Mouse (Mus musculus) lung, embryonic 15.5 days (tissue): ENCODE data around the gene Cst11. TPM values are rescaled to one million over a fixed set of nuclear protein-coding genes. Genes with fewer than 3 reads are reported as not detected.
"Not testable (repeated sequence)": the region's sequence is repeated elsewhere in the genome, so short reads cannot be mapped to it uniquely, and the experiment has no call there.

Experiments used
- ATAC-seq: fragments of 200-750 bp; cut with Nextera tagmentation; 2 replicates; pipeline ENCODE4 v1.8.0; 2017; ENCODE audit warnings: moderate number of reproducible peaks, borderline replicate concordance; ENCODE audit not compliant: low FRiP score, low TSS enrichment; ENCODE audit errors: extremely low read depth
- H3K27ac ChIP-seq: fragments of 300-500 bp; sonication (generic); 2 replicates; pipeline ENCODE4 v1.5.1; 2015; ENCODE audit warnings: moderate library complexity, mild to moderate bottlenecking, inconsistent platforms
- H3K27me3 ChIP-seq: fragments of 300-500 bp; sonication (generic); 2 replicates; pipeline ENCODE4 v1.6.1; 2015; ENCODE audit warnings: inconsistent platforms
- H3K36me3 ChIP-seq: fragments of 300-500 bp; sonication (generic); 2 replicates; pipeline ENCODE4 v1.6.1; 2015; ENCODE audit warnings: inconsistent platforms
- H3K4me1 ChIP-seq: fragments of 300-500 bp; sonication (generic); 2 replicates; pipeline ENCODE4 v1.6.1; 2015; ENCODE audit warnings: inconsistent platforms
- H3K4me2 ChIP-seq: fragments of 300-500 bp; sonication (generic); 2 replicates; pipeline ENCODE4 v1.6.1; 2015; ENCODE audit warnings: inconsistent platforms, mild to moderate bottlenecking, moderate library complexity
- H3K4me3 ChIP-seq: fragments of 300-500 bp; sonication (generic); 2 replicates; pipeline ENCODE4 v1.5.1; 2015; ENCODE audit warnings: mild to moderate bottlenecking, inconsistent platforms
- H3K9ac ChIP-seq: fragments of 300-500 bp; sonication (generic); 2 replicates; pipeline ENCODE4 v1.6.1; 2015; ENCODE audit warnings: inconsistent platforms
- H3K9me3 ChIP-seq: fragments of 300-500 bp; sonication (generic); 2 replicates; pipeline ENCODE4 v1.6.1; 2016; ENCODE audit warnings: inconsistent platforms
- WGBS: fragments of 180-500 bp; shearing (Covaris S2); methylation state at CpG from one replicate; pipeline ENCODE4 v1.1.7; 2015; 5-methylcytosine and 5-hydroxymethylcytosine counted together
- polyA plus RNA-seq: library from polyadenylated mRNA; unstranded; fragments of >200 nt; fragmentation: Nextera tagmentation; extraction: Ambion mirVana; gene quantifications from 2 replicates; pipeline ENCODE4 v1.2.1, GENCODE M21; 2015

Cst11 gene
- not detected in 2 replicates for polyA plus RNA-seq

DNA sequence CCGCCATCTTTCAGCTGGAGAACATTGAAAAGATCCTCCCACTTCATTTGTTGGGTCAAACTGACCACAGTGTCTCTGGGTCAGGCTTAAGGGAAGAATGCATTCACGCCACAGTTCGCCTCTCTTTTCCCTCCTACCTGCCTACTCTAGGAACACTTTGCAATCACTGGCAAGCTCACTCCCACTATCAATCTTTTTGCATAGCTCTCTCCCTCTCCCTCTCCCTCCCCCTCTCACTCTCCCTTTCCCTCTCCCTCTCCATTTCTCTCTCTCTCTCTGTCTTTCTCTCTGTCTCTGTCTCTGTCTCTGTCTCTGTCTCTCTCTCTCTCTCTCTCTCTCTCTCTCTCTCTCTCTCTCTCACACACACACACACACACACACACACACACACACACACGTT lies at the start of gene Cst11:
Gene Cst11 (minus strand): TSS at position 101 of the 400 bp plus-strand sequence.
- WGBS, result 78% methylated on average over 4 of the region's 4 CpGs
- not testable (repeated sequence) for H3K4me1 ChIP-seq, H3K36me3 ChIP-seq, H3K4me2 ChIP-seq, H3K27ac ChIP-seq, ATAC-seq, H3K9ac ChIP-seq, H3K4me3 ChIP-seq, H3K9me3 ChIP-seq, H3K27me3 ChIP-seq

- no peaks in the 10 kb centered on the region for H3K36me3 ChIP-seq
- H3K27ac ChIP-seq, result no peak within 1 kb of the TSS
- no peak within 1 kb of the TSS for H3K9ac ChIP-seq
- H3K4me2 ChIP-seq, result no peak within 1 kb of the TSS
- ATAC-seq, result no peak
- no peaks in the 10 kb centered on the region for H3K4me1 ChIP-seq
- no peaks in the 10 kb centered on the region for H3K9me3 ChIP-seq
- no peaks in the 10 kb centered on the region for H3K27me3 ChIP-seq
- H3K4me3 ChIP-seq, result no peak within 1 kb of the TSS
Measured at GRCm38 (mm10) chr2:148819909-148820308, 48.6 kb upstream of the Cst11 start, which contains the start of gene Cst13. TSS of gene Cst13 (plus strand) at chr2:148820081.

- no peak overlapping the region for H3K27ac ChIP-seq
- no peak overlapping the region for H3K9ac ChIP-seq
- no peak overlapping the region for H3K4me2 ChIP-seq
- WGBS, result 63% methylated on average over 6 of the region's 6 CpGs
- H3K9me3 ChIP-seq, result no peaks in the 10 kb centered on the region
- H3K27me3 ChIP-seq, result no peaks in the 10 kb centered on the region
- H3K36me3 ChIP-seq, result no peaks in the 10 kb centered on the region
- ATAC-seq, result no peak
- H3K4me1 ChIP-seq, result no peaks in the 10 kb centered on the region
- H3K4me3 ChIP-seq, result no peak overlapping the region
Measured at GRCm38 (mm10) chr2:148806696-148807095, 35.4 kb upstream of the Cst11 start.

DNA sequence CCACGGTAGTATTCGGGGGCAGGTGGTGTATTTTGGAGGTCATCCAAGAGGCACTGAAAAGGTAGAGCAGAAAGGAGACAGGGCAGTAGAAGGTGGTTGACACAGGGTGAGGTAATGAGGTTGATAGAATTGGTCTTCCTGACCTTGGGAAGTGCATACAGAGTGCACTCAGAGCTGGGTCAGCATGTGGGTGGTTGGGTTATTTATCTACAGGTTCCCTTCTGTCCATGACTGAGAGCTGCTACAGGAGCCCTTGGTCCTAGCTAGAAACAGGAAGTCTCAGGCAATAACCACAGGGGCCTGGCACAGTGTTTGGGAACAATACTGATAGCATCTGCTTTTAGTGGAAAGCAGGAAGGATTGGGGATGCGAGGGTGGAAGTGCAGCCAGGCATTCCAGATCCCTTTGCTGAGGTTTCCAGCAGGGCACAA lies 30.2 kb upstream of the Cst11 start:
- H3K27ac ChIP-seq, result no peak overlapping the region
- H3K27me3 ChIP-seq, result no peaks in the 10 kb centered on the region
- H3K36me3 ChIP-seq, result no peaks in the 10 kb centered on the region
- no peak; the same call in 1 of the 2 replicates for ATAC-seq
- H3K4me1 ChIP-seq, result no peaks in the 10 kb centered on the region
- H3K9me3 ChIP-seq, result no peaks in the 10 kb centered on the region
- H3K4me2 ChIP-seq, result no peak overlapping the region
- H3K9ac ChIP-seq, result no peak overlapping the region
- WGBS, result 46% methylated on average over 3 of the region's 3 CpGs
- no peak overlapping the region for H3K4me3 ChIP-seq

DNA sequence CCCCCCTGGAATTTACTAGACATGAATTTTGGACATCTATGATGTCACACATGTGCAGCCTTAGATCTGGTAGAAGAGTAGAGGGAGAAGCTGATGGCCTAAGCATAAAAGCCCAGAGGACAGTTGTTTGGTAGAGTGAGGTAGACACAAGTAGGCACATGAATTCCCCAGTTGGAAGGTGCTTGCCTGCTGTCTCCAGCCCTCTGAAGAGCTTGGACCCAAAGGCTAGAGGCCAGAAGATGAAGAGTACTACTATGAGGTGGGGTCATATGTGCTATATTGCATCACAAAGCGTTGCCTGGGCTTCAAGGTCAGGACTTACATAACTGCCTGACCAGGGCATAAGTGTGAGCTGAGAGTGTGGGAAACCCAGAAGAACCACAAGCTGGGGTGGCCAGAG lies 27.2 kb upstream of the Cst11 start, which contains the start of gene Cst8:
Gene Cst8 (plus strand): TSS at position 301 of the 400 bp plus-strand sequence.
- 76% methylated on average over 1 of the region's 1 CpGs for WGBS

DNA sequence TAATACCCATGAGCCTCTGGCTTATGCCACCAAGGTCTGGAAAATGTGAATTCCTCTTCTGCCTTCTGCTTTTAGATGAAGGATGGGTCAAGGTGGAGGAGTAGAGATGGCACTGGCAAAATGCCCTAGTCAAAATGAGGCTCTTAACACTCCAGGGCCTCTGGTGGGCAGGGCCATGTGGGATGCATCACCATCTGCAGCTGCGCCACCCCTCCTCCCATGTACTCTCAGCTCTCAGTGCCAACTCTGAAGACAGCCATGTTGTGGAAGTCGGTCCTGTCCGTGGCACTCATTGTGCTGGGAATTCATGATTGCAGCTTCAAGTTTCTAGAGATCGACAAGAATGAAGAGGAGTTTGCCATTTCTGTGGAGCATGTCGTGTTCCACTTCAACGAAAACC lies 17.8 kb upstream of the Cst11 start, which contains the start of gene Cst12:
Gene Cst12 (plus strand): TSS at position 220 of the 400 bp plus-strand sequence.
- H3K4me1 ChIP-seq, result no peaks in the 10 kb centered on the region
- no peak within 1 kb of the TSS for H3K27ac ChIP-seq
- H3K4me3 ChIP-seq, result no peak within 1 kb of the TSS
- no peaks in the 10 kb centered on the region for H3K9me3 ChIP-seq
- ATAC-seq, result no peak
- H3K27me3 ChIP-seq, result no peaks in the 10 kb centered on the region
- 86% methylated on average over 6 of the region's 6 CpGs for WGBS
- H3K4me2 ChIP-seq, result no peak within 1 kb of the TSS
- no peak within 1 kb of the TSS for H3K9ac ChIP-seq
- H3K36me3 ChIP-seq, result no peaks in the 10 kb centered on the region

More for the DNA sequence above, 27.2 kb upstream of the Cst11 start, which contains the start of gene Cst8:
- Histone ChIP-seq H3K9ac (no peak within 1 kb of the TSS), H3K4me2 (no peak within 1 kb of the TSS), H3K36me3 (no peaks in the 10 kb centered on the region), H3K9me3 (no peaks in the 10 kb centered on the region), H3K27ac (no peak within 1 kb of the TSS), H3K27me3 (no peaks in the 10 kb centered on the region), H3K4me3 (no peak within 1 kb of the TSS), H3K4me1 (no peaks in the 10 kb centered on the region)
- no peak for ATAC-seq

DNA sequence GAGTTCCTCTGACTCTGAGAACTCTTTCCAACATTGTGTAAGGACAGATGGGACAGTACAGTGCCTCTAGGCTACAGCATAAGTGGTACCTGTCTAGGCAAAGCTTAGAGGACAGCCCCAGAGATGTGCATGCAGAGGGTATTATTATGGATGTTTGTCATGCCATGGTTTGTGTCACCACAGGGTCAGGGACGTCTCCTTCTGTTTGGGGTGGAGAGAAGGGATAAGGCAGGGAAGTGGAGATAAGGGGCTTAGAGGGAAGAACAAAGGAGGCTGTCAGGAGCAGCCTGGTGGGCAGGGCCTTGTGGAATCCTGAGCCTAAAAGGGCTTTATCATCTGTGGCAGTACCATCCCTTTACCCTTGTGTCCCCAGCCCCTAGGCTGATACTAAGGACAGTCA lies 10.4 kb upstream of the Cst11 start, which contains the start of gene 8030411F24Rik:
Gene 8030411F24Rik (plus strand): TSS at position 301 of the 400 bp plus-strand sequence.
- Histone ChIP-seq H3K4me3 (no peak within 1 kb of the TSS), H3K36me3 (no peaks in the 10 kb centered on the region), H3K9me3 (no peaks in the 10 kb centered on the region), H3K27me3 (no peaks in the 10 kb centered on the region), H3K4me1 (no peaks in the 10 kb centered on the region), H3K9ac (no peak within 1 kb of the TSS), H3K4me2 (no peak within 1 kb of the TSS), H3K27ac (no peak within 1 kb of the TSS)
- WGBS, result 6% methylated on average over 1 of the region's 1 CpGs
- no peak for ATAC-seq

- 96% methylated on average over 1 of the region's 1 CpGs for WGBS
- Histone ChIP-seq H3K27me3 (no peaks in the 10 kb centered on the region), H3K4me3 (no peak overlapping the region), H3K4me1 (no peaks in the 10 kb centered on the region), H3K9ac (no peak overlapping the region), H3K36me3 (no peaks in the 10 kb centered on the region), H3K27ac (no peak overlapping the region), H3K9me3 (no peaks in the 10 kb centered on the region), H3K4me2 (no peak overlapping the region)
- ATAC-seq, result no peak
Measured at GRCm38 (mm10) chr2:148763648-148764388, 7.5 kb downstream of the Cst11 start.

DNA sequence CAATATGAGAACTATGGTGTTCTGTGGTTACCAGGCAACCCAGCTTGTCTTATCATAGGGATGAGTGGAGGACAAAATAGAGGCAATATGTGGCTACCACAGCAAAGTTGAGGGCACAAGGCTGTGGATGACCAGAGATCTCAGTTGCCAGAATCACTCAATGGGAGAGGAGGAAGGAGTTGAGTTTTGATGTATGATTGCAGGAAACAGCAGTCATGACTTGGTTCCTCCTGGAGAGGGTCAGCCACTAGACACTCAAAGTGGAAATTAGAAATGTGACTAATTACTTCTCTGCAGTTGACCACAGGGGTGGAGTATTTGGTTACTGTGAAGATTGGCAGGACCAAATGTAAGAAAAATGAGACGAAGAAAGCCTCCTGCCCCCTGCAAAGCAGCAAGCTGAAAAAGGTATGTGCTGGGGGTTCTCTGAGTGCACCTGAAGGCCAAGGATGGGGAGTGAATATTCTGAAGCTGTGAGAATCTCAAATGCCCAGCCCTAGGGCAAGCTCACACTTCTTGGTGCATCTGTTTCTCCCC lies 16.9 kb downstream of the Cst11 start:
- no peak overlapping the region for H3K27ac ChIP-seq
- no peak overlapping the region for H3K9ac ChIP-seq
- H3K4me3 ChIP-seq, result no peak overlapping the region
- H3K4me1 ChIP-seq, result peaks cover 3% of the 10 kb centered on the region
- no peak for ATAC-seq
- H3K4me2 ChIP-seq, result no peak overlapping the region
- 55% methylated on average over 1 of the region's 1 CpGs for WGBS
- no peaks in the 10 kb centered on the region for H3K27me3 ChIP-seq
- no peaks in the 10 kb centered on the region for H3K9me3 ChIP-seq
- no peaks in the 10 kb centered on the region for H3K36me3 ChIP-seq

DNA sequence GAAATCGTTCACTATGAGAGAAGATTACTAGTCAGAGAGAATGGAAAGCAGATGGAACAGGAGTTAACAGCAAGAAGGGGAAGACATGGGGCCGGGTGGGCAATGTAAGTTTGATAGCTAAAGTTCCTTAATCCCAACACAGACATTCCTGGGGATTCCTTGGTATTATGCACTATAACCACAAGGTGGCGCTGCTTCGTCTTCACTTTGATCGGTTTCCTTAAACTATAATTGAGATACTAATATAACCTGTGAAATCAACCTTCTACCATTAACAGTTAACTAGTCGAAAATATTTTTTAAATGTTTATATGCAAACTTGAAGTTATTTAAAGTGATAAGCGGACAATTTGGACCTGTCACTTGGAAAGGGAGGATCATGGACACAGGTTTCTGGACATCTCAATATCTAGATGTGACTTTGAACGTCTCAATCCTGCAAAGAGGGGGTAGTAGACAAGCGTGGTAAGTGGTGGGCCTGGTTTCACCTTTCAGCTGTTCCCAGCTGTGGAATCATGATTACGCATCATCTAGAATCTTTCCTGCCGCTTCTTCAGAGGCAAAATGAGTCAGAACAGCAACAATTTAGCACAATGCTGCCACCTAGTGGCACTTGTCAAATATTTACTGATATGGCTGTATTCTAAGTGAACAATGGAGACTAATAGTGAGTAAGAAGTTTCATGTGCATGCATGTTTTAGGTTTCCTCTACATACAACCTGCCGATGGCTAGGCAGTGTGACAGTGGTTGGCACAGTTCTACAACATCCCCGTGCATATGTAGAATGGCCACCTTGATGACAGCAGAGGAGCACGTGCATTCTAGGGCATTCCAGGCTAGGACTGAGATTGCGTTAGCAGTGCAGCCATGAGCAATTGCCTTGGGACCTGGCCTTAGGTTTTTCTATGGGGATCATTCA lies 19.1 kb downstream of the Cst11 start:
- peak overlapping the region; percentile 64 for H3K4me2 ChIP-seq
- no peak overlapping the region for H3K9ac ChIP-seq
- ATAC-seq, result peak; percentile 75; the same call in 1 of the 2 replicates
- peak overlapping the region; percentile 26; the same call in 1 of the 2 replicates for H3K4me3 ChIP-seq
- 14% methylated on average over 15 of the region's 15 CpGs for WGBS
- H3K27me3 ChIP-seq, result no peaks in the 10 kb centered on the region
- peaks cover 3% of the 10 kb centered on the region for H3K4me1 ChIP-seq
- H3K36me3 ChIP-seq, result no peaks in the 10 kb centered on the region
- no peaks in the 10 kb centered on the region for H3K9me3 ChIP-seq
- no peak overlapping the region for H3K27ac ChIP-seq

DNA sequence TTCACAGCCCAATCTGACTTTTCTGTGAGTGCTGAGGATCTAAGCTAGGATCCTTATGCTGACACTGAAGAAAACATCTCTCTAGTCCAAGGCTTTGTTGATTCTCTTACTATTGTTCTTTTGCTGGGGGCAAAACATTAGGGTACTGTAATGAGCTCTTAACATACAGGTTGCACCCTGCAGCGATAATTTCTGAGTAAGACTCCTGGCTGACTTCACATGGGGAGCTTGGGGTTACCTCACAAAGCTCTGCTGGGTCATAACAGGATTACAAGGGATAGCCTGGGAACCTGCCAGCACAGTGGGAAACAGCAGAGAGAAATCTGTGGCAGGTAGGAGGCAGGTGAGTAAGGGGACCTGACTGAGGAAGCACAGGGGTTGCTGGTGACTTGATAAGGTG lies 21.2 kb downstream of the Cst11 start, which contains the start of gene Cstl1:
Gene Cstl1 (plus strand): TSS at position 301 of the 400 bp plus-strand sequence.
- H3K9ac ChIP-seq, result no peak within 1 kb of the TSS
- H3K36me3 ChIP-seq, result no peaks in the 10 kb centered on the region
- H3K4me1 ChIP-seq, result peaks cover 3% of the 10 kb centered on the region
- no peak for ATAC-seq
- no peak within 1 kb of the TSS for H3K4me2 ChIP-seq
- 73% methylated on average over 1 of the region's 1 CpGs for WGBS
- no peaks in the 10 kb centered on the region for H3K9me3 ChIP-seq
- no peak within 1 kb of the TSS for H3K27ac ChIP-seq
- H3K4me3 ChIP-seq, result no peak within 1 kb of the TSS
- no peaks in the 10 kb centered on the region for H3K27me3 ChIP-seq
